Mouse (Mus musculus): ENCODE results near the gene Chst11.

GRCm38 (mm10) chr10:83106152-83106746, 121.0 kb downstream of the Chst11 start:
- no peak for TF ChIP-seq CTCF (IDR thresholded peaks at IDR 0.05; ENCODE audit: insufficient read depth, low read length)
- TF ChIP-seq POLR2A (IDR thresholded peaks at IDR 0.05; ENCODE audit: borderline replicate concordance, extremely low read depth, low read depth, low read length), result no peak
